Mouse (Mus musculus): ENCODE data around the gene Olfr765.

- TF ChIP-seq CTCF (IDR thresholded peaks at IDR 0.05; ENCODE audit: extremely low read depth, insufficient read depth, low read length) (no peak), POLR2A (IDR thresholded peaks at IDR 0.05; ENCODE audit: extremely low read depth, insufficient read depth, low read length) (no peak)
These were observed 10.0 kb downstream of the Olfr765 start, which contains the start of gene Olfr764-ps1 for GRCm38 (mm10) chr10:129039796-129040195.

All from cortical plate, adult 2 months (tissue).